Mouse (Mus musculus): ENCODE measurements around the gene Fam161a.

DNA sequence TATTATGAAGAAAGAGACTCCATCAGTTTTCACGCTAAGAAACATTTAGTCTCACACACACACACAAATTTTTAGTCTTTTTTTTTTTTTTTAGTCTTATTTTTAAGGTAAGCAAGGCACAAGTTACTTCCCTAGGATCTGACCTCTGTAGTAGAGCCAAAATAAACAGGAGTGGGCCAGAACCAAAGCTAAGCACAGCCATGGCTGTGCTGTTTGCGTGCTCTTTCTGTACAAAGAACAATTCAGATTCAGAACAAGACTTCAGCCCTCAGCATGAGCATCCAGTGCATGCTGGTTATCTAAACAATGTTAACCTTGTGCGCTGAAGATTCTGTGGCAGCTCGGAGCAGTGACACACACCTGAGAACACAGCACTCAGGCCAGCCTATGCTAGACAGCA, 42.9 kb upstream of the Fam161a start:
- TF ChIP-seq CTCF (IDR thresholded peaks at IDR 0.05; ENCODE audit: low read depth), result no peak
- no peak for TF ChIP-seq EP300 (optimal IDR thresholded peaks at IDR 0.05)

All from stomach, postnatal 0 days (tissue).